Mouse (Mus musculus) lung, embryonic 15.5 days (tissue): Measurements from ENCODE around the gene Dgkg. TPM values are rescaled to one million over a fixed set of nuclear protein-coding genes. Genes with fewer than 3 reads are reported as not detected.
A peak's percentile ranks its signal among the peaks of the same experiment; 100 is the strongest.

Experiments used
- ATAC-seq: fragments of 200-750 bp; cut with Nextera tagmentation; 2 replicates; pipeline ENCODE4 v1.8.0; 2017; ENCODE audit warnings: moderate number of reproducible peaks, borderline replicate concordance; ENCODE audit not compliant: low FRiP score, low TSS enrichment; ENCODE audit errors: extremely low read depth
- H3K27ac ChIP-seq: fragments of 300-500 bp; sonication (generic); 2 replicates; pipeline ENCODE4 v1.5.1; 2015; ENCODE audit warnings: moderate library complexity, mild to moderate bottlenecking, inconsistent platforms
- H3K27me3 ChIP-seq: fragments of 300-500 bp; sonication (generic); 2 replicates; pipeline ENCODE4 v1.6.1; 2015; ENCODE audit warnings: inconsistent platforms
- H3K36me3 ChIP-seq: fragments of 300-500 bp; sonication (generic); 2 replicates; pipeline ENCODE4 v1.6.1; 2015; ENCODE audit warnings: inconsistent platforms
- H3K4me1 ChIP-seq: fragments of 300-500 bp; sonication (generic); 2 replicates; pipeline ENCODE4 v1.6.1; 2015; ENCODE audit warnings: inconsistent platforms
- H3K4me2 ChIP-seq: fragments of 300-500 bp; sonication (generic); 2 replicates; pipeline ENCODE4 v1.6.1; 2015; ENCODE audit warnings: inconsistent platforms, mild to moderate bottlenecking, moderate library complexity
- H3K4me3 ChIP-seq: fragments of 300-500 bp; sonication (generic); 2 replicates; pipeline ENCODE4 v1.5.1; 2015; ENCODE audit warnings: mild to moderate bottlenecking, inconsistent platforms
- H3K9ac ChIP-seq: fragments of 300-500 bp; sonication (generic); 2 replicates; pipeline ENCODE4 v1.6.1; 2015; ENCODE audit warnings: inconsistent platforms
- H3K9me3 ChIP-seq: fragments of 300-500 bp; sonication (generic); 2 replicates; pipeline ENCODE4 v1.6.1; 2016; ENCODE audit warnings: inconsistent platforms
- WGBS: fragments of 180-500 bp; shearing (Covaris S2); methylation state at CpG from one replicate; pipeline ENCODE4 v1.1.7; 2015; 5-methylcytosine and 5-hydroxymethylcytosine counted together
- polyA plus RNA-seq: library from polyadenylated mRNA; unstranded; fragments of >200 nt; fragmentation: Nextera tagmentation; extraction: Ambion mirVana; gene quantifications from 2 replicates; pipeline ENCODE4 v1.2.1, GENCODE M21; 2015

The Dgkg gene
- polyA plus RNA-seq, 1 experiment from 2014 or later: 0.79 TPM

DNA sequence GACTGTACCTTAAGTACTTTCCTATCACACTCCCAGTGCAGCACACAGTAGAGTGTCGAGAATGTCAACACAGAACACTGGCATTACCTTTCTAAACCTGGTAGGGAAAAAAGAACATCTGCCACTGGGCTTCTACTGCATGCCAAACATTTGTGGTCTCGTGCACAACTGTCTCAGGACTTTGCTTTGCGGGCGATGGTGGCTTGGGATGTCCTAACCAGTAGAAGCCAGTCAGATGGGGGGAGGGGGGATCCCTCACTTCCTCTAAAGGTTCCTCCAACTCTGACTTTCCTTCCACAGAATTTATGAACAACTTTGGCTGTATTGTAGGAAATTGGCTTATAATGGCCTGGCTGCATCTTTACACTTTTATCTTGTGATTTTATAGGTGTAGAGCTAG is 7.0 kb upstream of the Dgkg start:
- 67% methylated on average over 4 of the region's 4 CpGs for WGBS
- H3K4me2 ChIP-seq: no peak overlapping the region
- ATAC-seq: no peak
- H3K4me3 ChIP-seq: no peak overlapping the region
- H3K4me1 ChIP-seq: no peaks in the 10 kb centered on the region
- peaks cover 6% of the 10 kb centered on the region; the same call in 1 of the 2 replicates for H3K27me3 ChIP-seq
- H3K36me3 ChIP-seq: no peaks in the 10 kb centered on the region
- no peaks in the 10 kb centered on the region for H3K9me3 ChIP-seq
- H3K9ac ChIP-seq: no peak overlapping the region
- no peak overlapping the region for H3K27ac ChIP-seq

- ATAC-seq: no peak
- Histone ChIP-seq H3K4me1 (no peaks in the 10 kb centered on the region), H3K9ac (no peak overlapping the region), H3K27ac (no peak overlapping the region), H3K4me2 (no peak overlapping the region), H3K36me3 (no peaks in the 10 kb centered on the region), H3K9me3 (no peaks in the 10 kb centered on the region), H3K4me3 (no peak overlapping the region), H3K27me3 (peaks cover 15% of the 10 kb centered on the region)
- 19% methylated on average over 2 of the region's 2 CpGs for WGBS
Measured at GRCm38 (mm10) chr16:22663136-22663535, 6.1 kb upstream of the Dgkg start.

DNA sequence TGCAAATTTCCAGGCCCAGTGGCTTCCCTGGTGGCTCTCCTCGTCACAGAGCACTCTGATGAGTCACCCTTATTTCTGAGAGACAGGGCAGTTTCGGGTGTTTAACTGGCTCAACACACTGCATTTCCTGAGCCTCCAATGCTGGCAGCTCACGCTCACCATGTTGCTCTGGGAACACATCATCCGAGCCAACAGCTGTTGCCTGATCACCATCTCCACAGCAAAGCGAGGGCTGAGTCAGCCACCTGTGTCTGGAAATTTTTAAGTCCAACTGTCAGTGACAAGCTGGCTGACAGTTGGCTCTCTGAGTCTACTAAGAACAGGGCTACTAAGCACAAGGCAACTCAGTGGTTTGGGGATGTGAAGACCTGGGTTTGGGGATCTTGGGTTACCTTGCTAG is 4.1 kb upstream of the Dgkg start:
- Histone ChIP-seq H3K4me1 (peaks cover 12% of the 10 kb centered on the region), H3K4me2 (no peak overlapping the region), H3K36me3 (no peaks in the 10 kb centered on the region), H3K9ac (no peak overlapping the region), H3K4me3 (no peak overlapping the region), H3K27ac (no peak overlapping the region), H3K9me3 (no peaks in the 10 kb centered on the region), H3K27me3 (peaks cover 36% of the 10 kb centered on the region)
- 46% methylated on average over 5 of the region's 5 CpGs for WGBS
- ATAC-seq: no peak

DNA sequence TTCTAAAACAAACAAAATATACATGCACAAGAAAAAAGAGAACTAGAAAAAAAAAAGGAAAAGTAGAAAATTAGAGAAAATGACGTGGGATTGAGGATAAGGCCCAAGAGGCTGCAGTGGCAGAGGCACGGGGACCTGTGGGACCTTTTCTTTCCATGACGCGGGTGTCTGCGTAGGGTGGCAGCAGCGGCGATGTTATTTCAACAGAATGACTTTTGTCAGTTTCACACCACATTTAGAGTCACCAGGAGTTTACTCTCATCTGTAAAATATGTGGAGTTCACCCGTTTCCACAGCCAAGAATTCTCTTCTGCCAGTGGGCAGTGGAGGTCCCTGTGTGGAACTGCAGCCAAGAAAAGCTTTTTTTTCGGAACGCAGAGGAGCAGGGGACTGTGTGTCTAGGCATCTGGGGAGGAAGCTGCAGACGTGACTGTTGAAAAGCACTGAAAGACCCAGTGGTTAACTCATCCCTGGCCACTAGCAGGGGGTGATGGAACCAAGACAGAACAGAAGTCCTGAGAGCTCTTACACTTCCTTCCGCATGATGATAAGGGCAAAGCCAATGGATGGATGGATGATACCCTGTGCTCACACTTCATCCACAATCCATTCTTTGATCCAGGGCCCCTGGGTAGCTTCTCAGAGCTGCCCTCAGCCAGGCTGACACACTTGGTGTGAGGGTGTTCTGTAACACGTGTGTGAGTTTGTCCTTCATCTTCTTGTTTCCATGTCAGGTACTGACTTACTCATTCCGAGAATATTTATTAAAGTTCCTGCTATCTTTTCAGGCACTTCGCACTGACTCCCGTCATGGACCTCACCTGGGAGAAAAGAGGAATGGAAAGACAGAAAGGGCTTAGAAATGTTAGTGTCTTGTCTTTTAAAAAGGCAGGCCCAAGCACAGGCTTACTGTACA is 1.1 kb upstream of the Dgkg start:
- 45% methylated on average over 16 of the region's 16 CpGs for WGBS
- peaks cover 15% of the 10 kb centered on the region for H3K4me1 ChIP-seq
- H3K36me3 ChIP-seq: no peaks in the 10 kb centered on the region
- no peak overlapping the region for H3K9ac ChIP-seq
- H3K27me3 ChIP-seq: peaks cover 56% of the 10 kb centered on the region
- H3K27ac ChIP-seq: no peak overlapping the region
- no peaks in the 10 kb centered on the region for H3K9me3 ChIP-seq
- no peak; the same call in 1 of the 2 replicates for ATAC-seq
- H3K4me3 ChIP-seq: no peak overlapping the region
- H3K4me2 ChIP-seq: no peak overlapping the region

- Histone ChIP-seq H3K4me3 (no peak overlapping the region), H3K27ac (no peak overlapping the region), H3K4me2 (peak overlapping the region; percentile 17; the same call in 1 of the 2 replicates), H3K36me3 (no peaks in the 10 kb centered on the region), H3K9ac (no peak overlapping the region), H3K9me3 (no peaks in the 10 kb centered on the region), H3K27me3 (peaks cover 63% of the 10 kb centered on the region), H3K4me1 (peaks cover 15% of the 10 kb centered on the region)
- no peak for ATAC-seq
- 9% methylated on average over 11 of the region's 11 CpGs for WGBS
Measured at GRCm38 (mm10) chr16:22655812-22656211, 1.2 kb downstream of the Dgkg start.

DNA sequence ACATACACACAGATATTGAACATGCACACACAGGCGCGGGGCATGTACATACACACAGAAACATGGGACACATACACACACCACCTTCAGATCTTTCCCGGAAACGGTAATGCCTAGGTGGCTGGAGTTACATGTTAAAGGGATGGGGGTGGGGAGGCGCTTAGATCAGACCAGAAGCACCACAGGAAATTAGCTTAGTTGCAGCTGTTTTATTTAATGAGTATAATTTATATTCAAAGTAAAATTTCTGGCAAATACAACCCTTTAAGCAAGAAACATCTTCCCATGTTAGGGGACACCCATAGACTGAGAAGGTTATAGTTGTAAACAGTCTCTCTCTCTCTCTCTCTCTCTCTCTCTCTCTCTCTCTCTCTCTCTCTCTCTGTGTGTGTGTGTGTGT is 1.8 kb downstream of the Dgkg start:
- 53% methylated on average over 5 of the region's 5 CpGs for WGBS
- peaks cover 15% of the 10 kb centered on the region for H3K4me1 ChIP-seq
- no peak overlapping the region for H3K4me2 ChIP-seq
- no peak overlapping the region for H3K9ac ChIP-seq
- no peak overlapping the region for H3K27ac ChIP-seq
- no peaks in the 10 kb centered on the region for H3K36me3 ChIP-seq
- no peak overlapping the region for H3K4me3 ChIP-seq
- H3K27me3 ChIP-seq: peaks cover 63% of the 10 kb centered on the region
- no peaks in the 10 kb centered on the region for H3K9me3 ChIP-seq
- ATAC-seq: no peak

DNA sequence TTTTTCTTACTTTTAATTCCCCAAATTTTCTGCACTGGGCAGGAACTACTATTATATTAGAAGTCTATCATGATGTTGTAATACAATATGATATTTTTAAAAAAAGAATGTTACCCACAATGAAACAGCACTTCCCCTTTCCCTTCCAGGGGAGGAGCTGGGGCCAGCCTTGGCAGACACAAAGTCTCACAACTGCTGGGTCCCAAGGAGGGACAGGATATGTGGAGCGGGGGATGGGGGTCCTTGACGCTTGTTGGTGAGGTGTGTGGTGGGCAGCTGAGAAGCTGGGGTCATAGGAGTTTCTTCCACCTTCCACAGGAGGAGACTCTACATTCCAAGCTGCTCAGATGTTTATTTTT is 2.6 kb downstream of the Dgkg start:
- H3K4me2 ChIP-seq: no peak overlapping the region
- no peaks in the 10 kb centered on the region for H3K9me3 ChIP-seq
- H3K27me3 ChIP-seq: peaks cover 60% of the 10 kb centered on the region
- H3K4me1 ChIP-seq: peaks cover 15% of the 10 kb centered on the region
- H3K4me3 ChIP-seq: no peak overlapping the region
- no peaks in the 10 kb centered on the region for H3K36me3 ChIP-seq
- no peak overlapping the region for H3K27ac ChIP-seq
- no peak overlapping the region for H3K9ac ChIP-seq
- 23% methylated on average over 2 of the region's 2 CpGs for WGBS
- ATAC-seq: no peak

DNA sequence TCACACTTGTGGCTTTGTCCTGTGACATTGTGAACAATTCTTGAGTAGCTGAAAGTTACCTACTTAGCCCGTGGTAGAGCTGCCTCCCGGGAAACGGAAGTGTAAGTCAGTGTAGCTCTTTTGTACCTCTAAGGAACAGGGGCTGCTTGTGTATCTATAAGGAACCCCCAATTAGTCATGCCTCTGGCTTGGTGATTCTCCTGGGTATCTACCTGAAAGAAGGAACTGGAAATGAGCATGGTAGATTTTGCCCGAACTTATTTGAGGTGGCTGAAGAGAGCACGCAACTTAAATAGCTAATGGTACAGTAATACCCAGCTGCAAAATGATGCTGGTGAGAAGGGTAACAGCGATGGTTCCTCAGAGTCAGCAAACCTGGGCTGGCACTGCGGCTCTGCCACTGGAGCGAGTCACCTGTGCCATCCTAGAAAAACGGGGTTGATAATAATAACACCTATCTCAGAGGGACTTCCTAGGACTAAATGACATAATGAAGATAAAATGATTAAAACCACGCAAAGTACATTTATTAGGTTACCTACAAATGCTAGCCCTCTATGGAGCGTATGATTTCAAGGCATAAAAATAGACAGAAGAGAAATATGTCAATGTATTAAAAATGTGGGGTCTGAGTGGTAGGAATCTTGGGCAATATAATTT is 3.1 kb downstream of the Dgkg start:
- Histone ChIP-seq H3K36me3 (no peaks in the 10 kb centered on the region), H3K4me3 (no peak overlapping the region), H3K4me1 (peaks cover 15% of the 10 kb centered on the region), H3K9ac (no peak overlapping the region), H3K9me3 (no peaks in the 10 kb centered on the region), H3K27ac (no peak overlapping the region), H3K4me2 (no peak overlapping the region), H3K27me3 (peaks cover 56% of the 10 kb centered on the region)
- 82% methylated on average over 11 of the region's 11 CpGs for WGBS
- no peak for ATAC-seq

- Histone ChIP-seq H3K4me2 (no peak overlapping the region), H3K9ac (no peak overlapping the region), H3K9me3 (no peaks in the 10 kb centered on the region), H3K27me3 (peaks cover 29% of the 10 kb centered on the region), H3K36me3 (no peaks in the 10 kb centered on the region), H3K27ac (no peak overlapping the region), H3K4me3 (no peak overlapping the region), H3K4me1 (0 out of 2 replicates have a peak, but pooled peaks cover 4% of the 10 kb centered on the region)
- ATAC-seq: no peak
- 58% methylated on average over 3 of the region's 3 CpGs for WGBS
Measured at GRCm38 (mm10) chr16:22651244-22651643, 5.8 kb downstream of the Dgkg start.

- Histone ChIP-seq H3K9me3 (no peaks in the 10 kb centered on the region), H3K36me3 (no peaks in the 10 kb centered on the region), H3K9ac (no peak overlapping the region), H3K4me1 (no peaks in the 10 kb centered on the region), H3K27ac (no peak overlapping the region), H3K27me3 (peaks cover 3% of the 10 kb centered on the region; the same call in 1 of the 2 replicates), H3K4me3 (no peak overlapping the region), H3K4me2 (no peak overlapping the region)
- WGBS: 82% methylated on average over 1 of the region's 1 CpGs
- no peak for ATAC-seq
Measured at GRCm38 (mm10) chr16:22645256-22645655, 11.8 kb downstream of the Dgkg start.

DNA sequence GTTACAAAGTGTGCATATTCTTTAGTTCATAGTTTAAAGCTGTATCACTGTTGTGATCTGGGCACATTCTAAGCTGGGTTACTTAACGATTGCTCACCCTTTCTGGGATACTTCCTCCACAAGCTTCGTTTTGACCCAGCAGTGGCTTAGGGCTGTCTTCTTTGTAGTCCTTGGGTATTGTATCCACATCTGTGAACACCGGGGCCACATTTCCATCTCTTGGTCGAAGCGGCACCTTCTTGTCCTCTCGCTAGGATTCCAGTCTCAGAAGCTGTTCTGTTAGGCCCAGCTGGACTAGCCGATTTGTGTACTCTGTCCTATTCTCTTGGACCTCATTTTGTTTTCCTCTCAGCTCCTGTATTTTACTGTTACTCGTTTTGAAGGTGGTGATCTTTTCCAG is 13.6 kb downstream of the Dgkg start:
- Histone ChIP-seq H3K4me2 (no peak overlapping the region), H3K9ac (no peak overlapping the region), H3K4me1 (no peaks in the 10 kb centered on the region), H3K4me3 (no peak overlapping the region), H3K27me3 (peaks cover 3% of the 10 kb centered on the region; the same call in 1 of the 2 replicates), H3K27ac (no peak overlapping the region), H3K9me3 (no peaks in the 10 kb centered on the region), H3K36me3 (no peaks in the 10 kb centered on the region)
- no peak for ATAC-seq
- WGBS: 75% methylated on average over 8 of the region's 8 CpGs

- Histone ChIP-seq H3K36me3 (no peaks in the 10 kb centered on the region), H3K9ac (no peak overlapping the region), H3K27ac (no peak overlapping the region), H3K4me3 (no peak overlapping the region), H3K4me1 (no peaks in the 10 kb centered on the region), H3K9me3 (no peaks in the 10 kb centered on the region), H3K4me2 (no peak overlapping the region), H3K27me3 (peaks cover 3% of the 10 kb centered on the region; the same call in 1 of the 2 replicates)
- no peak for ATAC-seq
- WGBS: 79% methylated on average over 6 of the region's 6 CpGs
Measured at GRCm38 (mm10) chr16:22642953-22643352, 14.1 kb downstream of the Dgkg start.
